Mouse (Mus musculus): ENCODE measurements around the gene Ddx18. TPM values are rescaled to one million over a fixed set of nuclear protein-coding genes. Genes with fewer than 3 reads are reported as not detected.
A peak's percentile ranks its signal among the peaks of the same experiment; 100 is the strongest.

Gene Ddx18
- total RNA-seq, 4 experiments from 2014 or later = 23.6 to 28.9 (median 27.5) TPM

GRCm38 (mm10) chr1:121527600-121528398 is 40.0 kb downstream of the Ddx18 start:
- no peak for DNase-seq (ENCODE audit: low spot score in 2 of 2)

GRCm38 (mm10) chr1:121527061-121527460 is 40.7 kb downstream of the Ddx18 start:
- peak in 1 of 2 experiments; percentile 43 for DNase-seq (ENCODE audit: low spot score in 2 of 2)

GRCm38 (mm10) chr1:121518609-121519008 is 49.2 kb downstream of the Ddx18 start:
- DNase-seq (ENCODE audit: low spot score in 2 of 2) = no peak

- DNase-seq (ENCODE audit: low spot score in 2 of 2) = no peak
Observed at GRCm38 (mm10) chr1:121511966-121512365, 55.8 kb downstream of the Ddx18 start.

GRCm38 (mm10) chr1:121511186-121511585 is 56.6 kb downstream of the Ddx18 start:
- no peak for DNase-seq (ENCODE audit: low spot score in 2 of 2)

GRCm38 (mm10) chr1:121510420-121511140 is 57.2 kb downstream of the Ddx18 start:
- no peak for DNase-seq (ENCODE audit: low spot score in 2 of 2)

GRCm38 (mm10) chr1:121508729-121509128 is 59.1 kb downstream of the Ddx18 start:
- no peak for DNase-seq (ENCODE audit: low spot score in 2 of 2)

Other genes with a start within 250 kb of the Ddx18 start
- 10 to 100 TPM; 55.3 to 71.9 (median 64.8) TPM for gene Insig2, start 235.4 kb downstream of the Ddx18 start, total RNA-seq (2022)
- 10 to 100 TPM; 20.8 to 25.6 (median 22.7) TPM for gene Ccdc93, start 136.9 kb downstream of the Ddx18 start, total RNA-seq (2022)
- gene Htr5b, start 39.5 kb downstream of the Ddx18 start, total RNA-seq (2022) = 1 to 10 TPM in 2 of 4 experiments, under 1 TPM in 2; 0.58 to 1.6 (median 1.0) TPM